Mouse (Mus musculus) midbrain, embryonic 13.5 days (tissue): Measurements from ENCODE around the gene Pcbp2. TPM values are rescaled to one million over a fixed set of nuclear protein-coding genes. Genes with fewer than 3 reads are reported as not detected.

Source experiments
- ATAC-seq: fragments of 200-750 bp; cut with Nextera tagmentation; 2 replicates; pipeline ENCODE4 v1.8.0; 2017; ENCODE audit warnings: mild to moderate bottlenecking, moderate TSS enrichment, moderate library complexity
- H3K27ac ChIP-seq: fragments of 300-500 bp; sonication (generic); 2 replicates; pipeline ENCODE4 v1.5.1; 2015; ENCODE audit warnings: inconsistent platforms, mild to moderate bottlenecking, moderate library complexity
- H3K27me3 ChIP-seq: fragments of 300-500 bp; sonication (generic); 2 replicates; pipeline ENCODE4 v1.6.1; 2015; ENCODE audit warnings: mild to moderate bottlenecking, inconsistent platforms
- H3K36me3 ChIP-seq: fragments of 300-500 bp; sonication (generic); 2 replicates; pipeline ENCODE4 v1.6.1; 2015; ENCODE audit warnings: mild to moderate bottlenecking, inconsistent platforms
- H3K4me1 ChIP-seq: fragments of 300-500 bp; sonication (generic); replicated peaks from 2 replicates; pipeline ENCODE4 v1.6.1; 2015; ENCODE audit warnings: inconsistent platforms
- H3K4me2 ChIP-seq: fragments of 300-500 bp; sonication (generic); replicated peaks from 2 replicates; pipeline ENCODE4 v1.6.1; 2015; ENCODE audit warnings: moderate library complexity, mild to moderate bottlenecking, inconsistent platforms
- H3K4me3 ChIP-seq: fragments of 300-500 bp; sonication (generic); replicated peaks from 2 replicates; pipeline ENCODE4 v1.5.1; 2015; ENCODE audit warnings: mild to moderate bottlenecking, inconsistent platforms
- H3K9ac ChIP-seq: fragments of 300-500 bp; sonication (generic); replicated peaks from 2 replicates; pipeline ENCODE4 v1.6.1; 2015; ENCODE audit warnings: mild to moderate bottlenecking, inconsistent platforms
- H3K9me3 ChIP-seq: fragments of 300-500 bp; sonication (generic); 2 replicates; pipeline ENCODE4 v1.6.1; 2016; ENCODE audit warnings: mild to moderate bottlenecking, inconsistent platforms
- WGBS: fragments of 180-500 bp; shearing (Covaris S2); methylation state at CpG from one replicate; pipeline ENCODE4 v1.1.7; 2015; 5-methylcytosine and 5-hydroxymethylcytosine counted together
- polyA plus RNA-seq: library from polyadenylated mRNA; unstranded; fragments of >200 nt; fragmentation: Nextera tagmentation; extraction: Ambion mirVana; gene quantifications from 2 replicates; pipeline ENCODE4 v1.2.1, GENCODE M21; 2015

The Pcbp2 gene
- polyA plus RNA-seq, 1 experiment from 2014 or later = 164 TPM

GRCm38 (mm10) chr15:102533926-102534325, 63.6 kb downstream of the Pcbp2 start:
- H3K9me3 ChIP-seq = no peaks in the 10 kb centered on the region
- H3K9ac ChIP-seq = no peak overlapping the region
- peaks cover 61% of the 10 kb centered on the region for H3K36me3 ChIP-seq
- ATAC-seq = no peak
- H3K27ac ChIP-seq = no peak overlapping the region
- no peaks in the 10 kb centered on the region for H3K27me3 ChIP-seq
- H3K4me3 ChIP-seq = no peak overlapping the region
- H3K4me1 ChIP-seq = no peaks in the 10 kb centered on the region
- H3K4me2 ChIP-seq = no peak overlapping the region
- 90% methylated on average over 7 of the region's 7 CpGs for WGBS

DNA sequence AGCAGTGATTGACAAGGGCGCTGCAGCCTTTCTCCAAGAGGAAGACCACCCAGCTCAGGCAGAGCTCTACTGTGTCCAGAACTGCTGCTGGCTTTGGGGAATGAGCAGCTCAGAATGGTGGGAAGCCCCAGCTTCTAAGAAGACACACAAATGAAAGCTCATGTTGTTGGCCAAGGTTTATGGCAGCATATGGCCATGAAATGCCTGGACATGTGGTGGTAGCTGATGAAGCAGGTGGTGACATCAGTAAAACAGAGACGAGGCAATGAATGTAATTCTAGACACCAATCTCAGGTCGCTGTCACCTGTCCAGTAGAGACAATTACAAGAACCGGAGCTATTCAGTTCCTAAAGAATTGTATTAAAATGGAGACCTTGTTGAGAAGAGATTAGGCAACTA, 74.5 kb downstream of the Pcbp2 start:
- no peak for ATAC-seq
- Histone ChIP-seq H3K4me1 (no peaks in the 10 kb centered on the region), H3K9ac (no peak overlapping the region), H3K27ac (no peak overlapping the region), H3K4me2 (no peak overlapping the region), H3K36me3 (peaks cover 57% of the 10 kb centered on the region), H3K9me3 (no peaks in the 10 kb centered on the region), H3K27me3 (no peaks in the 10 kb centered on the region), H3K4me3 (no peak overlapping the region)
- 95% methylated on average over 4 of the region's 4 CpGs for WGBS

DNA sequence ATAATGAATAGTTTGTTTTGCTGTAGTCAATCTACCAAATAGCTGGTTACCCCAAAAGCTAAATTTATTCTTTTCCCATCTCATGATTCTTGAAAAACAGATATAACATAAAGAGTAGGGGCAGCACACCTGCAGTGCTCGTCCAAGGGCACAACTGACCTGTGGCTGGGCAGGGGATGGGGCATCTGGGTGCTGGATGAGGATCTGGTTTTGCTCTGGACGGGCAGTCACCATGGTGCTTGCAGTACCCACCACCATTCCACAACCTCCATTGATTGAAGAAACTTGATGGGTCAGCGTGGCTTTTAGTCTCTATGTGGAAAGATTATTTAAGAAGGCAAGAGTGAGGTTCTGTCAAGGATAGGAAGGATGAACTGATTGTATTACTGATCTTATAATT, 75.9 kb downstream of the Pcbp2 start:
- H3K27ac ChIP-seq = 0 out of 2 replicates have a peak overlapping the region, but pooled peaks have one; percentile 16
- H3K4me3 ChIP-seq = no peak overlapping the region
- H3K27me3 ChIP-seq = no peaks in the 10 kb centered on the region
- H3K4me1 ChIP-seq = no peaks in the 10 kb centered on the region
- ATAC-seq = no peak
- peaks cover 47% of the 10 kb centered on the region for H3K36me3 ChIP-seq
- H3K9me3 ChIP-seq = no peaks in the 10 kb centered on the region
- H3K4me2 ChIP-seq = no peak overlapping the region
- 87% methylated on average over 3 of the region's 3 CpGs for WGBS
- no peak overlapping the region for H3K9ac ChIP-seq

DNA sequence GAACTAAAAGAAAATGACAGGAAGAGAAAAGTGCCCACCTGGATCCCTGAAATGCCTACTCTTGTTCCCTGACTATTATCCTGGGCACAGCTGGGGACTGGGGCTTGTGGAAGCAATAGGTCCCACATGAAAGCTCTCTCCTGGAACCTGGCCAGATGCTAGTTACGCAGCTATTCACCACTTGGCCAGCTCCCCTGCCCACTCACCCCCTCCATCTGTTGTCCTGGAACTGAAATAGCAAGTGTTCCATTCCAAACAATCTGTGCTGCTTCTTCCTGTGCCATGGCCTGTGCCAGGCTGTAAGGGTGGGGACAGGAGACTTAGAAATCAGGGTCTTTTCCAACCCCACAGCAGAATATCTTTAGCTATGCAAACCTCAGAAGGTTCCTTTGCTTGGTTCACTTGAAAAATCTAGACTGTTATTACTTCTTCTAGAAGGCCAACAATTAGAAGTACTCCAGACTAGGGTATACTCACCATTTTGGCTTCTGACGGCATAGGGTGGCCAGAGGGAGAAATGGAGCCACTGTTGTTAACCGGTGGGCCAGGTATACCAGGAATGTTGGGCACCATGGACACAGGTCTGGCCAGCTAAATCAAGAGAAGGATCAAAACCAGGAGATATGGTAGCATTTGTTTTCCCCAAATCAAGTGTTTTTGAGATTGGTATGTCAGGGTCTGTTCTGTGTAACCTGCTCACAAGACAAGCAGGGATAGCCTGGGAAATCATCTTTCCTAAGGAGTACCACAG, 76.5 kb downstream of the Pcbp2 start:
- Histone ChIP-seq H3K9ac (no peak overlapping the region), H3K4me3 (no peak overlapping the region), H3K27me3 (no peaks in the 10 kb centered on the region), H3K36me3 (peaks cover 47% of the 10 kb centered on the region), H3K4me2 (no peak overlapping the region), H3K27ac (no peak overlapping the region), H3K9me3 (no peaks in the 10 kb centered on the region), H3K4me1 (no peaks in the 10 kb centered on the region)
- no peak for ATAC-seq
- WGBS = 85% methylated on average over 3 of the region's 3 CpGs

DNA sequence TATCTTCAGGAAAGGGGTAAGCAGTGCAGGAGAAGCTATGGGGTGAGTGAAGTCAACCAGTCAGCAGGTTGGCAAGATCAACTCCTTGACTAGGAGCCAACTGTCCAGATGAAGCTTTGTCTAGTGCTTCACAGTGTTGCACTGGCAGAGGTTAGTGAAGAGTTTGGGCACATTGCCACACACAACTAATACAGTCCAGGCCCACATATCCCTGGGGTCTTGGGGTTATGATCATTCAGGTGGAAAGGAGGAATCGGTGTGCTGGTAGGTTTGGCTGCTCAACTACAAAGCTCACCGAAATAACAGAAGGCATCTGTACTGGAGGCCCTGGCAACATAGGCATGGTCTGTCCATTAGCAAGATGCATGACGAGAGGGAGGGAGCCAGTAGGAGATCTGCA, 77.1 kb downstream of the Pcbp2 start:
- Histone ChIP-seq H3K4me1 (no peaks in the 10 kb centered on the region), H3K4me3 (no peak overlapping the region), H3K27ac (no peak overlapping the region), H3K4me2 (no peak overlapping the region), H3K36me3 (peaks cover 46% of the 10 kb centered on the region), H3K9me3 (no peaks in the 10 kb centered on the region), H3K27me3 (no peaks in the 10 kb centered on the region), H3K9ac (no peak overlapping the region)
- 83% methylated on average over 3 of the region's 3 CpGs for WGBS
- ATAC-seq = no peak

Other genes starting within 250 kb of the Pcbp2 start
- 0.71 and 0.82 TPM in 2 replicates for gene Itgb7, start 238.6 kb upstream of the Pcbp2 start, polyA plus RNA-seq
- gene Rarg, start 213.0 kb upstream of the Pcbp2 start, polyA plus RNA-seq = 2.7 and 3.4 TPM in 2 replicates
- 0.07 and 0.12 TPM in 2 replicates for gene Gm9918, start 200.0 kb upstream of the Pcbp2 start, polyA plus RNA-seq
- gene Mfsd5, start 191.1 kb upstream of the Pcbp2 start, polyA plus RNA-seq = 50.8 and 53.4 TPM in 2 replicates
- gene Espl1, start 174.3 kb upstream of the Pcbp2 start, polyA plus RNA-seq = 11.0 and 13.3 TPM in 2 replicates
- gene Pfdn5, start 144.4 kb upstream of the Pcbp2 start, polyA plus RNA-seq = 472 and 474 TPM in 2 replicates
- 93.8 and 105 TPM in 2 replicates for gene Myg1, start 138.8 kb upstream of the Pcbp2 start, polyA plus RNA-seq
- gene Aaas, start 119.8 kb upstream of the Pcbp2 start, polyA plus RNA-seq = 41.4 and 44.1 TPM in 2 replicates
- 0.14 and 0.28 TPM in 2 replicates for gene Sp7, start 103.4 kb upstream of the Pcbp2 start, polyA plus RNA-seq
- 5.6 TPM in 2 replicates for gene Sp1, start 64.4 kb upstream of the Pcbp2 start, polyA plus RNA-seq
- gene Amhr2, start 25.2 kb upstream of the Pcbp2 start, polyA plus RNA-seq = 0.30 and 0.74 TPM in 2 replicates
- 113 and 119 TPM in 2 replicates for gene Prr13, start 11.5 kb upstream of the Pcbp2 start, polyA plus RNA-seq
- 4.5 and 16.7 TPM in 2 replicates for gene Gm10337, start 33.2 kb downstream of the Pcbp2 start, polyA plus RNA-seq
- gene Map3k12, start 46.5 kb downstream of the Pcbp2 start, polyA plus RNA-seq = 47.9 and 53.9 TPM in 2 replicates
- gene Tarbp2, start 47.7 kb downstream of the Pcbp2 start, polyA plus RNA-seq = 98.2 and 101 TPM in 2 replicates
- 2.9 and 5.0 TPM in 2 replicates for gene Npff, start 54.4 kb downstream of the Pcbp2 start, polyA plus RNA-seq
- gene Gm28047, start 154.5 kb downstream of the Pcbp2 start, polyA plus RNA-seq = not detected in 2 replicates
- 15.9 and 22.1 TPM in 2 replicates for gene Atf7, start 154.9 kb downstream of the Pcbp2 start, polyA plus RNA-seq
- gene Atp5g2, start 201.8 kb downstream of the Pcbp2 start, polyA plus RNA-seq = 58.9 and 59.1 TPM in 2 replicates